Mouse (Mus musculus) hindbrain, embryonic 14.5 days (tissue): ENCODE measurements at regions not wholly inside any gene's neighbourhood (a gene's known extent, or its start where the extent isn't known, plus 50 kb on each side); places are given as distances from the start of the nearest gene placed in this dataset.

Experiments used
- ATAC-seq: fragments of 200-750 bp; cut with Nextera tagmentation; 2 replicates; pipeline ENCODE4 v1.8.0; 2017; ENCODE audit warnings: moderate number of reproducible peaks, mild to moderate bottlenecking, moderate TSS enrichment, moderate library complexity; ENCODE audit not compliant: low FRiP score
- DNase-seq: peaks from one replicate; pipeline ENCODE4 v3.0.0-alpha.2; 2015; ENCODE audit warnings: low spot score
- H3K27ac ChIP-seq: fragments of 300-500 bp; sonication (generic); 2 replicates; pipeline ENCODE4 v1.5.1; 2014; ENCODE audit warnings: mild to moderate bottlenecking, moderate library complexity
- H3K27me3 ChIP-seq: fragments of 300-500 bp; sonication (generic); 2 replicates; pipeline ENCODE4 v1.6.1; 2014; ENCODE audit warnings: mild to moderate bottlenecking, low read length, mixed read lengths; ENCODE audit not compliant: control insufficient read depth, insufficient read depth
- H3K36me3 ChIP-seq: fragments of 300-500 bp; sonication (generic); replicated peaks from 2 replicates; pipeline ENCODE4 v1.6.1; 2014; ENCODE audit not compliant: control insufficient read depth, insufficient read depth
- H3K4me1 ChIP-seq: fragments of 300-500 bp; sonication (generic); replicated peaks from 2 replicates; pipeline ENCODE4 v1.6.1; 2014; ENCODE audit warnings: antibody characterized with exemption, low read length, mixed read lengths; ENCODE audit not compliant: control insufficient read depth, insufficient read depth
- H3K4me2 ChIP-seq: fragments of 300-500 bp; sonication (generic); replicated peaks from 2 replicates; pipeline ENCODE4 v1.6.1; 2014; ENCODE audit warnings: mild to moderate bottlenecking, moderate library complexity
- H3K4me3 ChIP-seq: fragments of 300-500 bp; sonication (generic); replicated peaks from 2 replicates; pipeline ENCODE4 v1.5.1; 2014; ENCODE audit warnings: mild to moderate bottlenecking, low read length
- H3K9ac ChIP-seq: fragments of 300-500 bp; sonication (generic); 2 replicates; pipeline ENCODE4 v1.6.1; 2014
- H3K9me3 ChIP-seq: fragments of 300-500 bp; sonication (generic); 2 replicates; pipeline ENCODE4 v1.6.1; 2016; ENCODE audit warnings: low read length; ENCODE audit not compliant: control insufficient read depth
- WGBS: fragments of 180-500 bp; shearing (Covaris S2); extraction: QIAGEN DNeasy Blood & Tissue Kit; methylation state at CpG from one replicate; pipeline ENCODE4 v1.1.7; 2014; 5-methylcytosine and 5-hydroxymethylcytosine counted together

- no peaks in the 10 kb centered on the region for H3K27me3 ChIP-seq
- H3K4me3 ChIP-seq: no peak overlapping the region
- no peak overlapping the region for H3K9ac ChIP-seq
- no peak overlapping the region for H3K4me2 ChIP-seq
- no peaks in the 10 kb centered on the region for H3K4me1 ChIP-seq
- no peak overlapping the region for H3K27ac ChIP-seq
- ATAC-seq (no peak), DNase-seq (no peak)
- H3K9me3 ChIP-seq: no peaks in the 10 kb centered on the region
- 81% methylated on average over 2 of the region's 2 CpGs for WGBS
- no peaks in the 10 kb centered on the region for H3K36me3 ChIP-seq
Measured at GRCm38 (mm10) chr15:62939416-62939815, 905.6 kb downstream of the Gsdmc2 start.

DNA sequence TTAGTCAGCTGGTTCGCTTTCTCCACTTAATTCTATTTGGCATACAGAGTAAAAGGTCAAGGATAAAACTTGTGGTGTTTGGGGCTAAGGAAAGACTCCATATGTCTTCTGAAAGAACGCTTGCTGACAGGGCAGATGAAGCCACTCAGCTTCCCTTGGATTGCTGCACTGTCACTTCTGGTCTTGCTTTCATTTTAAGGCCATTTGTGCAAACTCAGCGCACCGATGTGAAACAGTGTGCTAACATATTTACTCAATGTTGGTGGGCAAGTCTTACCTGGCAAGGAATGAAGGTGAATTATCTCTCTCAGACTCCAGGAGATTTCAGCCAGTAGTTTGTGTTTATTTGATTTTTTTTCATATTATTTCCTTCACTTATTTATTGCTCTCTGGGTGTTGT is 907.2 kb downstream of the Gsdmc2 start:
- no peaks in the 10 kb centered on the region for H3K27me3 ChIP-seq
- H3K36me3 ChIP-seq: no peaks in the 10 kb centered on the region
- DNase-seq (no peak), ATAC-seq (no peak)
- no peak overlapping the region for H3K27ac ChIP-seq
- H3K4me1 ChIP-seq: no peaks in the 10 kb centered on the region
- H3K4me2 ChIP-seq: no peak overlapping the region
- WGBS: 95% methylated on average over 4 of the region's 4 CpGs
- H3K9ac ChIP-seq: no peak overlapping the region
- no peaks in the 10 kb centered on the region for H3K9me3 ChIP-seq
- no peak overlapping the region for H3K4me3 ChIP-seq

- Histone ChIP-seq H3K36me3 (no peaks in the 10 kb centered on the region), H3K9ac (no peak overlapping the region), H3K4me3 (no peak overlapping the region), H3K27ac (no peak overlapping the region), H3K9me3 (no peaks in the 10 kb centered on the region), H3K4me2 (no peak overlapping the region), H3K4me1 (no peaks in the 10 kb centered on the region), H3K27me3 (no peaks in the 10 kb centered on the region)
- peak; percentile 42 for DNase-seq
- ATAC-seq: no peak
Measured at GRCm38 (mm10) chr15:62934522-62935189, 910.3 kb downstream of the Gsdmc2 start.

GRCm38 (mm10) chr15:62920520-62920919 is 924.5 kb downstream of the Gsdmc2 start:
- H3K36me3 ChIP-seq: no peaks in the 10 kb centered on the region
- no peak overlapping the region for H3K9ac ChIP-seq
- H3K4me2 ChIP-seq: no peak overlapping the region
- H3K27me3 ChIP-seq: no peaks in the 10 kb centered on the region
- H3K4me1 ChIP-seq: no peaks in the 10 kb centered on the region
- H3K27ac ChIP-seq: no peak overlapping the region
- WGBS: 89% methylated on average over 2 of the region's 2 CpGs
- ATAC-seq: no peak
- no peak overlapping the region for H3K4me3 ChIP-seq
- H3K9me3 ChIP-seq: no peaks in the 10 kb centered on the region
- no peak for DNase-seq

DNA sequence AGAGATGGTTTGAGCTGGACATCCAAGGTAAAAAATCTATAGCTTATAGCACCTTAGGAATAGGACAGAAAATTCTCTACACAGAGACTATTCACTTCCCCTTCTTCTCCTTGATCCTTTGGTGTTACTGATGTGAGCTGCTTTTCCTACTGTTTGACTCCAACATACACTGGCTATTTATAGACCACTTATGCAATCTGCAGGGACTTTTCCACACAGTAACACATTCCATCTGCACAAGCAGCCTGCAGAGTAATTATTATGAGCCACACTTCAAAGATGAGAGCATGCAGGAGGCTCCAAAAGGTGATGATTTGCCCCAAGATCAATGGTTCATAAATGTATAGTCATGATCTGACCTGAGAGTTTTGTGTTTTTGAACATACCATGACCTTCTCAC is 925.7 kb downstream of the Gsdmc2 start:
- DNase-seq (no peak), ATAC-seq (no peak)
- Histone ChIP-seq H3K4me2 (no peak overlapping the region), H3K27me3 (no peaks in the 10 kb centered on the region), H3K9ac (no peak overlapping the region), H3K36me3 (no peaks in the 10 kb centered on the region), H3K4me1 (no peaks in the 10 kb centered on the region), H3K27ac (no peak overlapping the region), H3K9me3 (no peaks in the 10 kb centered on the region), H3K4me3 (no peak overlapping the region)

DNA sequence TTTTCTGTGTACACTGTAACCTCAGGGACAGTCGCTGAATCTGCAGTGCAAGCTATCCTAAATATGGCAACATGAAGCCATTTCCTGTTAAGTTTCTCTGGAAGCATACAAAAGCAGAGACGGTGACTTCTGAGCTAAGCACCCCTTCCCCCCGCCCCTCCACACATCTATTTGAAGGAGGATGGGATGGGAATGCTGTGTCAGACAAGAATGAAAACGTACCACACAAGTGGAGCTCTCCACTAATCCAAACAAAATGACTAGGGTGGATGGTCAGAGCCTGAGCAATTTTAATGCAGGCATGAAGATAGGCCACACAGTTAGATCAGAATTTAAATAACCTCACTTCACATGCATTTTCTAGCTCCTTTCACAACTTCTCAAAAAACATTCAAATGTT is 936.6 kb downstream of the Gsdmc2 start:
- Histone ChIP-seq H3K4me3 (no peak overlapping the region), H3K9me3 (no peaks in the 10 kb centered on the region), H3K4me2 (no peak overlapping the region), H3K4me1 (peaks cover 4% of the 10 kb centered on the region), H3K27me3 (no peaks in the 10 kb centered on the region; the same call in 1 of the 2 replicates), H3K36me3 (no peaks in the 10 kb centered on the region), H3K9ac (no peak overlapping the region), H3K27ac (no peak overlapping the region)
- DNase-seq: no peak
- WGBS: 62% methylated on average over 4 of the region's 4 CpGs
- no peak for ATAC-seq

GRCm38 (mm10) chr15:62907181-62907580 is 937.8 kb downstream of the Gsdmc2 start:
- H3K27ac ChIP-seq: no peak overlapping the region
- no peak for DNase-seq
- H3K4me2 ChIP-seq: no peak overlapping the region
- WGBS: 91% methylated on average over 2 of the region's 2 CpGs
- peaks cover 16% of the 10 kb centered on the region for H3K4me1 ChIP-seq
- no peak overlapping the region for H3K4me3 ChIP-seq
- ATAC-seq: no peak
- no peaks in the 10 kb centered on the region for H3K36me3 ChIP-seq
- H3K9me3 ChIP-seq: no peaks in the 10 kb centered on the region
- no peaks in the 10 kb centered on the region; the same call in 1 of the 2 replicates for H3K27me3 ChIP-seq
- H3K9ac ChIP-seq: no peak overlapping the region

DNA sequence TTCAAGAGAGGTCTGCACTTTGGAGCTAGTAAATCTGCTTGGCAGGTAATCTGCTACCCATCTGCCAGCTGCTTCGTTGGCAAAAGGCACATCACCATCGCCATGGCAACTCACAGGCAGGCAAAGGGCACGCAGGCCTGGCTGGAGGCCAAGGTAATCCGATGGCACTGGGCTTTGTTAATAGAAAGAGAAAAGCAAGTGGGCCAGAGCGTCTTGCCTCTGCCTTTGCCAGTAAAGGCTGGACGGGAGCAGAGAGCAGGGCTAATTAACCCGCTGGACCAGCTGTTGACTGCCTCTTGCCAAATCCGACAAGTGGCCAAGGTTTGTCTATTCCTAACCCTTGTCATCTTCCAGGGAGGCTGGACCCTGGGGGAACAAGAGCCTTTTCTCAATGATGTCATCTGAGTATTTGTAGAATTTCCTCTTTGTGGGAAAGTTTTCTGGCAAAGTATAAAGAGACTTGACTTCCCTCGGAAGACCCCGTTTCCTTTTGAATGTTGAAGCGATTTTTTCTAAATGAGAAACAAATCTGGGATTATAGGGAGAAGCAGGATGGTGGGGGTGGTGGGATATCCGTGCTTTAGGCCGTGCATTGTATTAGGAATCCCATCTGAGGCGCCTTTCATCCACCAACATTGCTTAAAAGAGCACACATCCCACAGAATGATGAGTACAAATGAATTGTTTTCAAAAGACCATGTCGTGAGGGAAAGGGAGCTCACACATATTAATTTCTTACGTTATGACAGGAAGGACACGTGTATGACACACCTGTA is 941.7 kb downstream of the Gsdmc2 start:
- H3K9ac ChIP-seq: no peak overlapping the region
- H3K4me3 ChIP-seq: no peak overlapping the region
- no peaks in the 10 kb centered on the region; the same call in 1 of the 2 replicates for H3K27me3 ChIP-seq
- no peaks in the 10 kb centered on the region for H3K36me3 ChIP-seq
- ATAC-seq: peak; percentile 97
- no peaks in the 10 kb centered on the region for H3K9me3 ChIP-seq
- DNase-seq: peak; percentile 91
- whole genome bisulfite sequencing: 21% methylated on average over 17 of the region's 17 CpGs
- peaks cover 17% of the 10 kb centered on the region for H3K4me1 ChIP-seq
- 0 out of 2 replicates have a peak overlapping the region, but pooled peaks have one; percentile 6 for H3K4me2 ChIP-seq
- H3K27ac ChIP-seq: 0 out of 2 replicates have a peak overlapping the region, but pooled peaks have one; percentile 12

DNA sequence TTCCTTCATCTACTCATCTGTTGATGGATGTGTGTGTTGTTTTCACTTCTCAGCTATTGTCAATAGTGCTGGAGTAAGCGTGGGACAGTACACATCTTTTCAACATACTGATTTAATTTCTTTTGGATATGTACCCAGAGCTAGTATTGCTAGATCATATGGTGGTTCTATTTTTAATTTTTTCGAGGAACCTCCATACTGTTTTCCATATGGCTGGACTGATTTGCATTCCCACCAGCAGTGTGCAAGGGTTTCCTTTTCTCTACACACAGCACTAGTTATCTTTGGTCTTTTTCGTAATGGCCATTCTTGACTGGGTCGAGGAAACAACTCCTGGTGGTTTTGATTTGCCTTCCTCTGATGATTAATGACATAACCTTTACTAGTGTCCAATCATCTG is 943.0 kb downstream of the Gsdmc2 start:
- Histone ChIP-seq H3K27me3 (no peaks in the 10 kb centered on the region), H3K36me3 (no peaks in the 10 kb centered on the region), H3K9me3 (no peaks in the 10 kb centered on the region), H3K4me1 (peaks cover 17% of the 10 kb centered on the region), H3K4me2 (no peak overlapping the region), H3K4me3 (no peak overlapping the region), H3K9ac (no peak overlapping the region), H3K27ac (0 out of 2 replicates have a peak overlapping the region, but pooled peaks have one; percentile 12)
- ATAC-seq: no peak
- WGBS: 76% methylated on average over 4 of the region's 4 CpGs
- no peak for DNase-seq
